Mouse (Mus musculus): ENCODE measurements around the gene Gsk3a. TPM values are rescaled to one million over a fixed set of nuclear protein-coding genes. Genes with fewer than 3 reads are reported as not detected.

The Gsk3a gene
- total RNA-seq (2021): 97.4 and 108 TPM in 2 replicates
- long read RNA-seq, transcript Gsk3a-201 (11 exons, 2,260 nt): major isoform, 16 of 27 reads
- long read RNA-seq, partial matches to known transcripts: 2 of 27 reads
- long read RNA-seq, other reads (novel, unspliced or antisense): 9 of 27 reads

DNA sequence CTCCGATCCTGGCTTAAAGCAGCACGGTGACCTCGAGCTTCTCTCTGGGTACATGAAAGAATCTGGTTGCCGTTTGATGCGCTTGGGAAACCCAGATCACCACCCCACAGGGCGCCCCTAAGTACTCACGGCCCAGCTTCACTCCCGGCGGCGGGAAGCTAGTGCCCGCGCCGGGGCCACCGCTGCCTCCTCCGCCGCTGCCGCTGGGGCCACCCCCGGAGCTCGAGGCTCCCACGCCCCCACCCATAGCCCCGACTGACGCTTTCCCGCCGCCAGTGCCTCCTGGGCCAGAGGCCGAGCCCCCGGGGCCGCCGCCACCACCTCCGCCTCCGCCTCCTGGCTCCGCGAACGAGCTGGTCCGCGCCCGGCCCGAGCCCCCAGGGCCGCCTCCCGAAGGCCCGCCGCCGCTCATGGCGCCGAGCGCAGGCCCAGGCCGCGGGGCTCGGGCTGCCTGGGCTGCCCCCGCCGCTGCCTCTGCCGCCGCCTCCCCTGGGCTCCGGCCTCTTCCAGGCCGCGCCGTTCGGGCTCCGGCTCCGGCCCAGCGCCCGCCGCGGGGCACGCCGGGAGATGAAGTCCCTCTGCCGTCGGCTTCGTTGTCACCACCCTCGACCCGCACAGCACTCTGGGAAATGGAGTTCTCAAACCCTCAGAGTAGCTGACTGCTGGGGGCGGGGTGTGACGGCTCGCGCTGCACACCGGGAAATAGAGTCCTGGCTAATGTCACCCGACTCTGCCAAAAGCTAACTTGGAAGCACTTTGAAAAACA is at the start of gene Gsk3a:
Gene Gsk3a, minus strand, starts transcription at position 603 of the 766 bp plus-strand sequence.
- peak; percentile 95 for DNase-seq

DNA sequence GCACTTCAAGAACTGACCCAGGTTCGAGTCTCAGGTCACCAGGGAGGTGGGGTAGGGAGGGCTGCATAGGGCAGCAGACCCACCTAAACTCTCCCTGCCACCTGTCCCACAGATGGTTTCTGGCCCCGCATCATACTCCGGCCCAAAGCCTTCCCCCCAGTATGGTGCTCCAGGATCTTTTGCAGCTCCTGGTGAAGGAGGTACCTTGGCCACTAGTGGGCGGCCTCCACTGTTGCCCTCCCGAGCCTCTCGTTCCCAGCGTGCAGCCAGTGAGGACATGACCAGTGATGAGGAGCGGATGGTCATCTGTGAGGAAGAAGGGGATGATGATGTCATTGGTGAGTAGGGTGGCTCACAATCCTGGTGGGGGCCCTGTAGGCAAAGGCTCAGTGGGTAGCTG is 49.3 kb upstream of the Gsk3a start:
- DNase-seq: no peak

DNA sequence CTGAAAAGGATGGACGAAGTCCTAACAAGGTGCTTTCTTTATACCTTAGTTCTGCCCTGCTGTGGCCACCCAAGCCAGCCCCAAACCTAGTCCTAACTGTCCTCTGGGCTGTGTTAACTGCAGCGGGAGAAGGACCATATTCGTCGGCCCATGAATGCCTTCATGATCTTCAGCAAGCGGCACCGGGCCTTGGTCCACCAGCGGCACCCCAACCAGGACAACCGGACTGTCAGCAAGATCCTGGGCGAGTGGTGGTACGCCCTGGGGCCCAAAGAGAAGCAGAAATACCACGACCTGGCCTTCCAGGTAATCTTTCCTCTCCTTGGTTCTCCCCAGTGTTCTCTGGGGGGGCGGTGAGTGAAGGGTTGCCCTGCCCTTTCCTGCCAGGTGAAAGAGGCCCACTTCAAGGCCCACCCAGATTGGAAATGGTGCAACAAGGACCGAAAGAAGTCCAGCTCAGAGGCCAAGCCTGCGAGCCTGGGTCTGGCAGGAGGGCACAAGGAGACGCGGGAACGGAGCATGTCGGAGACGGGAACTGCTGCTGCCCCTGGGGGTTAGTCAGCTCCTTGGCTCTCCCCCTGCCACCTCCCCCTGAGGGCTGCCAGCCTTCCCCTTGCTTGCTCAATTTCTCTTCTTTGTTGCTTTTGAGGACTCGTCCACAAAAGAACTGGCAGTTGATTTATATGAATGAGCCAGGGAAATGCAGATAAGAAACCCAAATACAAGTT is 48.0 kb upstream of the Gsk3a start:
- DNase-seq: no peak

DNA sequence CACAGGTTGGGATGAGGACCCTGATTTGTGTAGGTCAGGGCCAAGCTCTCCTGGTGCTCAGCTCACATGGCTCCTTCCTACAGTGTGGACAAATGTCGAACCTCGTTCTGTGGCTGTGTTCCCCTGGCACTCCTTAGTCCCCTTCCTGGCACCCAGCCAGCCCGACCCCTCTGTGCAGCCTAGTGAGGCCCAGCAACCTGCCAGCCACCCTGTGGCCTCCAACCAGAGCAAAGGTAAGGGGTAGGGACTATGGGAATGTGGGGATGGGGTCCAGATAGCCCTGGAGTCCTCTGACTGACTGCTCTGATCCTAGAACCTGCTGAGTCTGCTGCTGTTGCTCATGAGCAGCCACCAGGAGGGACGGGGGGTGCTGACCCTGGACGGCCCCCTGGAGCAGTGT is 47.1 kb upstream of the Gsk3a start:
- no peak for DNase-seq

DNA sequence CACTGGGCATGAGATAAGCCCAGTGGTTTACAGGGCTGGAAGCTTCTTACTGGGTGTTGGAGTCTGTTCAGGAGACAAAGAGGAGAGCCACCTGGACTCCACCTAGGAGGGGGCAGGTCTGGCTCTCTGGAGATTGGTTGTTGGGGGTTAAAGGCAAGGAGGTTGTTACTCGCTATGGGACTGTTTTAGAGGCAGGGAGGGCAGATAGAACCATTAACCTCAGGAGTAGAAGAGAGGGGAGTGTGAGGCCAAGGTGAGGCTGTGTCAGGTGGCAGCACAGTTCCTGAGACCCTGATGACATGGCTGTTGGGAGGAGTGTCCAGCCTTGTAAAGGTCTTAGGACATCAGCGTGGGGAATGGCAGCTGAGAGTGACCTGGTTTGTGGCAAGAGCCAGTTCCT is 46.5 kb upstream of the Gsk3a start:
- no peak for DNase-seq

DNA sequence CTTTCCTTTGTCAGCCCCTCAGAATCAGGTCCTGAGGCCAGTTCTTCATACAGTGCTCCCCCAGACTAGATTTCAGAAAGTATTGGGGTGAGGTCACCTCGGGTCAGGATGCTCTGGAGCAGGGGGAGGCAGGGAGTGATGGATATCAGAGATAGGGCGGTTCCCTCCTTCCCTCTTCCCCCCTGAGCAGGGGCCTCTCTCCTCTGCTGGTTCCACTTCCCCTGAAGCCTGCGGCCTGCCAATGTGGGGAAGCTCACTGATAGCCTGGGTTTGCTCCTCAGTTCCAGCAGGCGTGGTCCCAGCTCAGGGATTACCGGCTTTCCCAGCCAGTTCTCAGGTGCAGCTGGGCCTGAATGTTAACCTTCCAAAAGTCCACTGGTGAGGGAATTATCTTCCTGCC is 46.0 kb upstream of the Gsk3a start:
- DNase-seq: no peak

DNA sequence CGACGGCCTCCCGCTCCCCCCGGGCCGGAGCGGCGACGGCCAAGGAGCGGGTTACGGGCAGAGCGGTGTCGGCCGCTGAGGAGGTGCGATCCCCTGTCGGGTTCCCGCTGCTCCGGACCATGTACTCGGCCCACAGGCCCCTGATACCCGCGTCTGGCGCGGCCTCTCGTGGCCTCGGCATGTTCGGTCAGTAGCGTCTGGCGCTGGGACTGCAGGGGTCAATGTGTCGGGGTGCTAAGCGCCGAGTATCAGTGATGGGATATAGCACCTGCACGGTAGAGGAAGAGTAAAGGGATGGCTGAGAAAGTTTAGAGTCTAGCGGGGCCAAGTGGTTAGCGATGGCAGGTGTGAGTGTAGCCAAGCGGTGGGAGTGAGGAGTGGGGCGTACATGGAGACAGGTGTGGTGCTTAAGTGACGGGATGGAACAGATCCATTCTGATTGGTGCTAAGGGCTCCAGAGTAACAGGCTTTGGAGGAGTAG is 45.1 kb upstream of the Gsk3a start:
- no peak for DNase-seq

DNA sequence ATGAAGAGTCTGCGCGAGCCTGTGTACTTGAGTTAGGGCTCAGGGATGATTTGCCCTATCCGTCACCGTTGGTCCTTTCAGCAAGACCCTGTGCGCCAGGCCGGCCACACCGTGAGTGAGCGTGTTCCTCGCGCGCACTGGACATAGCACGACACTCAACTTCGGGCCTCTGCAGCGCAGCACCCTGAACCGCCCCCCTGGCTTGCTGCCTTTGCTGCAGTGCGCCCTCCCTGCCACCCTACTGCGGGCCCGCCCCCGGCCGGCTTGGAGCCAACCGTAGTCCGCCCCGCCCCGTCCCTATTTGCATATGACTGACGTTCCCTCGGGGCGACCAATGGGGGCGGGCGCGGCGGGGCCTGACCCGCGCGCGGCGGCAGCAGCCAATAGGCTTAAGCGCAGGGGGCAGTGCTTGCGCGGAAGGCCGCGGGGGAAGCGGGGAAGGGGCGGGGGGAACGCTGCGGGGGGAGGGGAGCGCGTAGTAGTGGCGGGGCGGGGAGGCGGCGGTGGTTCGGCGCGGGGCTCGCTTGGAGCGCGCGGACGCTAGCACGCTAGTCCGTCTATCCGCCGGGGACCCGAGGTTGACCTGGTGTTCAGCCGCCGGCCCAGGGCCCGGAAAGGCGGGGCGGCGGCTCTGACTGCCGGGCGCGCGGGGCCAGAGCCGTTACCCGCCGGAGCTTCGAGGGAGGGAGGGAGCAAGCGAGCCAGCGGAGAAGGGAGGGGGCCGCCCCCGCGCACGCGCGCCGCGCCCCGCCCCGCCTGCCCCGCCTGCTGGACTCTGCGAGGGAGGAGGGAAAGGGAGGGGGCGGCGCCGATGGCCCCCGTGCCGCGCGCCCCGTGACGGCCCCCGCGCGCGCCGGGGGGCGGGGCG is 44.3 kb upstream of the Gsk3a start:
- DNase-seq: peak; percentile 99

DNA sequence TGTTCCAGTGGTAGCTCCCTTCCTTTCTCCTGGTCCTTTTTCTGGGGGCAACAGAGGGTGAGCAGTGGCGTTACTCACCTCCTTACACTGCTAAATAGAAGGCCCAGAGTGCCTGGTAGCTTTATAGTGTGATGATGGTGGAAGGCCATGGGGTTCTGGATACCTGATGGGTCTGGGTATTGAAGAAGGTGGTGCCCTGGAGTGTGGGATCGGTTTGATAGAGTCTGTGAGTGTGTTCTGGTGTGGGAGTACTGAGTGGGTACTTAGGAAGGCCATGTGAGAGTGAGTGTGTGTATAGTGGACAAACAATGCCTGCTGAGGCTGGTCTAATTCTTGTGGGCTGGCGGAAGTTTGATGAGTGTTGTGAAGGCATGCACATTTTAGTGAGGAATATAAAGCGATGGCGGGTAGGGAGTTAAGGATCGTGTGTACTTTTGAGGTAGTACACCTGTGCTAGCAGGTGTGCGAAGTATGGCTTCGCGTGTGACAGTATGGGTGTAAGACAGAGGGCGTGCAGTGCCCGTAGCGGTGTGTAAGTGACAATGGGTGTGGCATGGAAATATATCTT is 43.6 kb upstream of the Gsk3a start:
- DNase-seq: no peak

DNA sequence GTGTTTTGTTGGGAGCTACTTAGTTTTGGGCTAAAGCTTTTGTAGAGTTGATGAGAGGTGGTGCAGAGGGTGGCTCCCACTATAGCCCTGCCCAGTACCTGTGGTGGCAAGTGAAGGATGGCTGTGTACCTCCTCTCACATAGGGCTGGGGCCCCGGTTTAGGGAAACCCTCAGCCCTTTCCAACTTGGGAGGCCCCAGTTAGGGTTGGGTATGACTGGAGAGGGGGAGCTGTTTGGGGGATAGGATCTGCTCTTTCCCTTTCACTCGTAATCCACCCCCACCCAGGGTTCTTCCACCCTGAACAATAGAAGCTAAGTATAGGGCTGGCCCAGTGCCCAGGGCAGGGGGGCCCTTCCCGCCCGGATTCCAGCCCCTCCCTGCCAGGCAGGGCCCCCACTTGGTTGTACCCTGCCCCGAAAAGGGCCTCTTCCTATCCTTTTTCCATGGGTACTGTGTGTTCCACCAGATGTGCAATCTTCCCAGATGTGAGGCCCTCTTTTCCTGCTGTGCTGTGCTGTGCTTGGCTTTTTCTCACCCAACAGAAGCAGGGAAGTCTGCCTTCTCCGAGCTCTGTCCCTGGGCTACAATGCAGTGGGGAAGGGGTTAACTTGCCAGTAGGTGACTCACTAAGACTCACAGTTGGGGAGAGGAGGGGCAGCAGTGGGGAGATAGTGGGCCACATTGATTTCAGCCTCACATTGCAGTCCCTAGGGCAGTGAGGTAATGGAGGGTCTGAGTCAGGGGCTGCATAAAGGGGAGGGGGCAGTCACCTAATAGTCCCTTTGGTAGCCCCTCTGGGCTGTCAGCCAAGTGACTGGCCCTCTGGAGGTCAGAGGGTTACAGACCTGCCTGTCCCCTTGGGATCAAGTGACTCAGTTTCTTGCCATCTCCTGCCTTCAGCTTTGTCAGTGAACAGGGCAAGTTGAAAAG is 42.5 kb upstream of the Gsk3a start:
- peak; percentile 54 for DNase-seq

DNA sequence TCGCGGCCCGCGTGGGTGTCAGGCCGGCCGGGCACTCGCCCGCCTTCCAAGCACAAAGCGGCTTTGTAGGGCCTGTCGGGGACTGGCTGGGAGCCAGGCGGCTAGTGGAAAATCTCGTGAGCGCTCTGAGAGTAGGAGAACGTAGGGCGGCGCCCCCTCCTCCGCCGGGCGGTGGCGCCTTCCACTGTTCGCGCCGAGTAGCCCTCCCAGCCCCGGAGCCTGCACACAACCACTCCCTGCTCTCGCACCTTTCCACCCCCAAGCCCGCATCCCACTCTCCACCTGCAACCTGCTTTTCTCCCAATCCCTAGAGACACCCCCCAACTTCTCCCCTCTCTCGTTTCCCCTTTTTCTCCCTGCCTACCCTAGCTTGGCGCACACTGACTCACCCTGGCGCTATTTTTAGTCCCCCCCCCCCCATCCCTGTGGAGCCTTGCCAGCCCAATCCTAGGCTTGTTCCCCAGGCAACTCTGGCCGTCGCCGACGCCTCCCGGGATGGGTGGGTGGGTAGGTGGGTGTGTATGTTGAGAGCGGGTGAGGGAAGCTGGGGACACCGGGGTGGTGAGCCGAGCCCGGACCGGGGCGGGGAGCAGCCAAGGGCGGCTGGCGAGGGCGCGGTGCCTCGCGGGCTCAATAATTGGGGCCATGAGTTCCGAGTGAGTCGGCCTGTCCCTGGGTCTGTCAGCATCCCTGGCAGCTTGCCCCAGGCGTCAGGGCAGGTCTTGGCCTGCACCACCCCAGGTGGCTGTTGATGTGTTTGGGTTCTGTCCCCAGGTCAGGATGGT is 41.6 kb upstream of the Gsk3a start:
- peak; percentile 90 for DNase-seq

DNA sequence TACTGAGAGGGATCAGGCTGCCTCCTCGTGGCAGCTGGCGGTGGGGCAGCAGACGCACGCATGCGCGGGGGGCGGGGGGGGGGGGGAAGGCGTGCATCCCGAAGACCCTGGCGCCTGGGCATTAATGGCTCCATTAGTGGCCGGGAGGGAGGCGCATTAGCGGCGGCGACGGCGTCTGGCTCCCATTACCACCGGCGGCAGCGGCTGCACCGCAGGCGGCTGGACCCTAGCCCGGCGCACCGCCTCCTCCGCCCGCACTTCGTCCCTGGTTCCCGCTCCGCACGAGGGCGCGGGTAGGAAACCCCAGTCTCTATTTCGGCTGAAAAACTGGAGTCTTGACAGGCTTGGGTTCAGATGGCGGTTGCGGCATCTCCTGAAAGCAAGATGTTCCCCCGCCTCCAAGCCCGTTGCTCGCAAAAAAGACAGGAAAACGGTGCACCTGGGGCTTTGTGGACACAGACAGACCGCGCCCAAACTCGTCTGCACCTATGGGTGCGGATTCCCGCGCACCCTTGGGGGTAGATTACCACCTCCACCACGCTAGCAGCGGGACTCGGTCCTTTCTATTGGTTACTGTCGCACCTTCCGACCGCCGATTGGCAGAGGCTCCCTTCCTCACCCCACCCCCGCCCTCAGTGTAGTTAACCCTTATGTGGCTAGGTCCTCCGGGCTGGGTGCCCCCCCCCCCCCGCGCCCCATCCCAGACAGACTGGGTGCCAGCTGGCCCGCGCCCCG is 40.9 kb upstream of the Gsk3a start:
- peak; percentile 82 for DNase-seq

DNA sequence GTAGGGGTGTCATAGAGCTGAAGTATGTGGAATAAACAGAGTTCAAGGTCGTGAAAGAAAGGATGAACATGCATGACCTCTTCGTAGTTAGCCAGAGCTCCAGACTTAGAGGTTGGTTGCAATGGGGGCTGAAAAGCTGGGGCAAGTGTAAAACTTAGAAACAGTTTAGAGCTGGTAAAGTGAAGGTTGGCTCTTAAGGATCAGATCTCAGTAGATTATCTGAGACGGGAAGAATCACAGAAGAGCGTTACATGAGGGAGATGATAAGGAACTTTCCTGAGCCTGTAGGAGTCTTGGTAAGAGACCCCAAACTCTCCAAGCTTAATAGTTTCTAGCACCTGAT is 40.3 kb upstream of the Gsk3a start:
- DNase-seq: no peak

DNA sequence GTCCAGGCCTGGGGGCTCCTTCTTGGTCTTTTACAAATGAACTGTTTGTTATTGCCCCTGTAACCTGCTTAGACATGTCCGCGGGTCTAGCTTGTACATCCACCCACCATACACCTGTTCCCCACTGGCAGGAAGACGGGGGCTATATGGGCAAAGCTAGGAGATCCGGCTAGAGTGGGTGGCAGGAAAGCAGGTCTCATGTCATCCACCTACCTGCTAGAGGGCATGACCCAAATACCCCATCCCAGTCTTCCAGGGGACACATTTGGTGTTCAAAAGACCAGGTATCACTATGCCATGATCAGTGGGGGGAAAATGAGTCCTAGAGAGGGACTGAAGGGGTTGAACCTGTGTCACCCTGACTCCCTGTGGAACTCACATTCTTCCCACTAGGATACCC is 39.8 kb upstream of the Gsk3a start:
- no peak for DNase-seq

DNA sequence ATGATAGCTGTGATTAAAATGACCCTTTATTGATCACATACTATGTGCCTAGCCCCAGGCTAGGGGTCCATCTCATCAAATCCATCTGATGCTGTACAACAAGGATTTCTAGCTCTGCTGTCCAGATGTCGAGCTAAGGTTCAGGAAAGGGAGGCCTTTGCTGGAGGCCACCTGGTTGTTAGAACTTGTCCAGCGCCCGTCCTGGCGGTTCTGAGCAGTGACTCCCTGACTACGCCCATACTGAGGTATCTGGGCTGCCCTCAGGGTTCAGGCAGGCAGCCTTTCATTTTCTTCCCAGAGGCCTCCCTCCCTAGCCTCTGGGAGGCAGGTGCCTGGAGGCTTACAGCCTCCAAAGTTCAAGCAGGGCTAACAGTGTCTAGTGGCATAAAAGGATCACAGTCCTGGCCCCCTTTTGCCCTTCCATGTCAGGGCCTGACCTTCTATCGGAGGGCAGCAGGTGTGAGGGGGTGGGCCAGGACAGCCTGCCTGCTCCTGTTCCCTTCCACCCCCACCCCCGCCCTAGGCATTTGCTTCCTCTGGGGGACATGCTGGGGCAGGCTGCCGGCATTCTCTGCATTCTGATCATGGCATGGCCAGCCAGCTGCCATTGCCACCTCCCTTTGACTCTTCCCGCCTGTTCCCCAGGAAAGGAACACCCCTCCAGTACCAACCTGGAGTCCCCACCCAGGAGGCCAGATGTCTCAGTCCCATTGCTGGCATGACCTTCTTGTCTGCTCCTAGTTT is 38.1 kb upstream of the Gsk3a start:
- no peak for DNase-seq

DNA sequence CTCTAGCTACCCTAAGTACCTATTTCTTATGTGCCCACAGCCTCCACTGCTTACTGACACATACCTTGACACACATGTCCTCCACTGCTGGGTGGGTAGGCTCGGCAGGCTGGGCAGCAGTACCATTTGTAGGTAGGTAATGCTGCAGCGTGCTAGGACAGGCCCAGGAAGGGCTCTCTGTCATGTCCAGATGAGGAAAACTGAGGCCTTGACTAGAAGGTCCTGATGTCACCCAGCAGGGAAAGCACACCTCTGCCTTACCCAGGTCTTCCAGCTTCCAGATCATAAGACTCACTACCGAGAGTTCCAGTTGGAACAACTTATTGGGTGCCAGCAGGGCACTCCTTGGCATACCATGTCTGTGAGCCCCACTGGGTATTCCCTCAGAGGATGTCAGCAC is 37.3 kb upstream of the Gsk3a start:
- DNase-seq: no peak

DNA sequence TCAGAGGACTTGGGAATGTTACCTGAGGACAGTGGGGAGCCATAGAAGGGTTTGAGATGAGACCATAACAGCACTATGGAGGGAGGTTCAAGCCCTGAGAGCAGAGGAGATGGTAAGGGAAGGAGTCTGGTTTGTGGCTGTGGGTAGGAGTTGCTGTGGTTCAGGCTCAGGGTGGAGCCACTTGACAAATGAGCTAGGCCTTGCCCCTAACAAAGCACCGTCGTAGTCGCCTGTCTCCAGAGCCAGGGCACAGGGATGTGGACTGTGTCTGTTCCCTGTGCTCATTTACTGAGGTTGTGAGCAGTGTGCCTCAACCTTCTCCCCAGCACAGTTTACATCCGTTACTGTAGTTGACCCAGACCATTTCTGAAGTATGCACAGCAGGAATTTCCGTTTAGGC is 36.9 kb upstream of the Gsk3a start:
- DNase-seq: no peak
